Mouse (Mus musculus) midbrain, embryonic 13.5 days (tissue): ENCODE measurements around the gene Bmp8a. TPM values are rescaled to one million over a fixed set of nuclear protein-coding genes. Genes with fewer than 3 reads are reported as not detected.
"Not testable (repeated sequence)": the region's sequence is repeated elsewhere in the genome, so short reads cannot be mapped to it uniquely, and the experiment has no call there.

Experiments
- ATAC-seq: fragments of 200-750 bp; cut with Nextera tagmentation; 2 replicates; pipeline ENCODE4 v1.8.0; 2017; ENCODE audit warnings: mild to moderate bottlenecking, moderate TSS enrichment, moderate library complexity
- H3K27ac ChIP-seq: fragments of 300-500 bp; sonication (generic); 2 replicates; pipeline ENCODE4 v1.5.1; 2015; ENCODE audit warnings: inconsistent platforms, mild to moderate bottlenecking, moderate library complexity
- H3K27me3 ChIP-seq: fragments of 300-500 bp; sonication (generic); 2 replicates; pipeline ENCODE4 v1.6.1; 2015; ENCODE audit warnings: mild to moderate bottlenecking, inconsistent platforms
- H3K36me3 ChIP-seq: fragments of 300-500 bp; sonication (generic); 2 replicates; pipeline ENCODE4 v1.6.1; 2015; ENCODE audit warnings: mild to moderate bottlenecking, inconsistent platforms
- H3K4me1 ChIP-seq: fragments of 300-500 bp; sonication (generic); replicated peaks from 2 replicates; pipeline ENCODE4 v1.6.1; 2015; ENCODE audit warnings: inconsistent platforms
- H3K4me2 ChIP-seq: fragments of 300-500 bp; sonication (generic); replicated peaks from 2 replicates; pipeline ENCODE4 v1.6.1; 2015; ENCODE audit warnings: moderate library complexity, mild to moderate bottlenecking, inconsistent platforms
- H3K4me3 ChIP-seq: fragments of 300-500 bp; sonication (generic); replicated peaks from 2 replicates; pipeline ENCODE4 v1.5.1; 2015; ENCODE audit warnings: mild to moderate bottlenecking, inconsistent platforms
- H3K9ac ChIP-seq: fragments of 300-500 bp; sonication (generic); replicated peaks from 2 replicates; pipeline ENCODE4 v1.6.1; 2015; ENCODE audit warnings: mild to moderate bottlenecking, inconsistent platforms
- H3K9me3 ChIP-seq: fragments of 300-500 bp; sonication (generic); 2 replicates; pipeline ENCODE4 v1.6.1; 2016; ENCODE audit warnings: mild to moderate bottlenecking, inconsistent platforms
- WGBS: fragments of 180-500 bp; shearing (Covaris S2); methylation state at CpG from one replicate; pipeline ENCODE4 v1.1.7; 2015; 5-methylcytosine and 5-hydroxymethylcytosine counted together
- polyA plus RNA-seq: library from polyadenylated mRNA; unstranded; fragments of >200 nt; fragmentation: Nextera tagmentation; extraction: Ambion mirVana; gene quantifications from 2 replicates; pipeline ENCODE4 v1.2.1, GENCODE M21; 2015

Bmp8a gene
- polyA plus RNA-seq, 1 experiment from 2014 or later: 0.13 TPM

GRCm38 (mm10) chr4:123282915-123283674 lies 60.0 kb downstream of the Bmp8a start:
- ATAC-seq: peak; percentile 80
- peaks cover 25% of the 10 kb centered on the region for H3K4me1 ChIP-seq
- WGBS: under 1% methylated on average over 47 of the region's 55 CpGs
- not testable (repeated sequence) for H3K27me3 ChIP-seq, H3K27ac ChIP-seq, H3K9me3 ChIP-seq
- peak overlapping the region; percentile 91 for H3K4me2 ChIP-seq
- peak overlapping the region; percentile 72 for H3K9ac ChIP-seq
- peak overlapping the region; percentile 62 for H3K4me3 ChIP-seq
- peaks cover 14% of the 10 kb centered on the region for H3K36me3 ChIP-seq

GRCm38 (mm10) chr4:123282500-123282899 lies 60.6 kb downstream of the Bmp8a start:
- H3K4me2 ChIP-seq: peak overlapping the region; percentile 91
- WGBS: under 1% methylated on average over 25 of the region's 25 CpGs
- H3K27me3 ChIP-seq: no peaks in the 10 kb centered on the region
- H3K27ac ChIP-seq: 0 out of 2 replicates have a peak overlapping the region, but pooled peaks have one; percentile 60
- peaks cover 25% of the 10 kb centered on the region for H3K4me1 ChIP-seq
- ATAC-seq: peak; percentile 94
- peak overlapping the region; percentile 62 for H3K4me3 ChIP-seq
- H3K9me3 ChIP-seq: no peaks in the 10 kb centered on the region
- H3K36me3 ChIP-seq: peaks cover 10% of the 10 kb centered on the region
- peak overlapping the region; percentile 72 for H3K9ac ChIP-seq

- H3K4me1 ChIP-seq: peaks cover 15% of the 10 kb centered on the region
- no peak overlapping the region for H3K27ac ChIP-seq
- no peaks in the 10 kb centered on the region for H3K27me3 ChIP-seq
- H3K4me2 ChIP-seq: no peak overlapping the region
- H3K9ac ChIP-seq: no peak overlapping the region
- no peaks in the 10 kb centered on the region for H3K9me3 ChIP-seq
- WGBS: 77% methylated on average over 3 of the region's 3 CpGs
- no peak for ATAC-seq
- no peak overlapping the region for H3K4me3 ChIP-seq
- no peaks in the 10 kb centered on the region for H3K36me3 ChIP-seq
These were observed 62.9 kb downstream of the Bmp8a start for GRCm38 (mm10) chr4:123280117-123280516.

GRCm38 (mm10) chr4:123271063-123271462 lies 72.0 kb downstream of the Bmp8a start:
- H3K9me3 ChIP-seq: no peaks in the 10 kb centered on the region
- no peak overlapping the region for H3K4me3 ChIP-seq
- ATAC-seq: no peak

More at GRCm38 (mm10) chr4:123271063-123271462, 72.0 kb downstream of the Bmp8a start:
- H3K36me3 ChIP-seq: no peaks in the 10 kb centered on the region
- H3K4me2 ChIP-seq: no peak overlapping the region
- WGBS: 96% methylated on average over 3 of the region's 3 CpGs
- no peak overlapping the region for H3K9ac ChIP-seq
- H3K27me3 ChIP-seq: no peaks in the 10 kb centered on the region
- H3K4me1 ChIP-seq: no peaks in the 10 kb centered on the region
- H3K27ac ChIP-seq: no peak overlapping the region

Other genes starting within 250 kb of the Bmp8a start
- gene Bmp8b, start 238.1 kb downstream of the Bmp8a start, polyA plus RNA-seq: 0.13 and 0.14 TPM in 2 replicates
- gene Oxct2b, start 227.0 kb downstream of the Bmp8a start, polyA plus RNA-seq: 0.11 and 0.14 TPM in 2 replicates
- gene Ppie, start 203.3 kb downstream of the Bmp8a start, polyA plus RNA-seq: 74.2 and 77.2 TPM in 2 replicates
- 14.1 and 16.5 TPM in 2 replicates for gene Hpcal4, start 160.0 kb downstream of the Bmp8a start, polyA plus RNA-seq
- not detected in 2 replicates for gene Nt5c1a, start 141.7 kb downstream of the Bmp8a start, polyA plus RNA-seq
- gene Heyl, start 109.7 kb downstream of the Bmp8a start, polyA plus RNA-seq: 5.5 and 6.6 TPM in 2 replicates
- gene Pabpc4, start 80.9 kb downstream of the Bmp8a start, polyA plus RNA-seq: 25.5 and 27.1 TPM in 2 replicates
- not detected in 2 replicates for gene Oxct2a, start 19.6 kb downstream of the Bmp8a start, polyA plus RNA-seq